Mouse (Mus musculus): Measurements from ENCODE around the gene Tmprss11b.

DNA sequence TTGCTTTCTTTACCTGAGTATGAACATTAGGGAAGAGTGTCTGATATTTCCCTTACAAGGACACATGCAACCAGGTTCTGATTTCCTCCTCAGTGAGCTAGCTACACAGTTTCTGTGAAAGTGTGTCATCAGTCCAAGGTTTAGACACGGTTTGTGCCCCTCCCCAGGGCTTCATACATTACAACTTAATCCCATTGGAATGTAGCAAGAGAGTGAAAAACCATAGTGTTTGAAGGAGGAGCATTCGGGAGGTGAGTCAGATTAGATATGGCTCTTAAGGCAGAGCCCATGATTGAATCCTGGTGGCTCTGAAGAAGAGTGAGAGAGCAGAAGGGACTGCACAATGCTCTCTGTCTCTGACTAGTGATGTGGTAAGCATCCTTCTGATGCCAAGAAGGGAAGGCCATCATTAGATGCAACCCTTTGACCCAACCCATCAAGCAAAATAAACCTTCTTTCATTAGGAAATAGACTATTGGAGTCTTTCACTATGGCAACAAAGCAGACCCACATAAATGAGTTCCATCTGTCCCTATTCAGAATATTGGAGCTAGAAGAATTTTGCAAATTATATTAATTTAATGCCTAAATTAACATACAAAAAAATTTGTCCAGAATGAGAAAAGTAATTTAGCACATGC is 46.8 kb upstream of the Tmprss11b start:
- TF ChIP-seq CTCF (IDR thresholded peaks at IDR 0.05; ENCODE audit: low read depth), result no peak
- TF ChIP-seq EP300 (optimal IDR thresholded peaks at IDR 0.05), result no peak

All from stomach, postnatal 0 days (tissue).